Mouse (Mus musculus): Measurements from ENCODE around the gene Cyld. TPM values are rescaled to one million over a fixed set of nuclear protein-coding genes. Genes with fewer than 3 reads are reported as not detected.
A peak's percentile ranks its signal among the peaks of the same experiment; 100 is the strongest.

The Cyld gene
- polyA plus RNA-seq, 1 experiment from 2014 or later, result 18.4 TPM

- H3K9me3 ChIP-seq (replicated peaks; ENCODE audit: control insufficient read depth, low read length, poor library complexity, severe bottlenecking), result no peaks in the 10 kb centered on the region
- no peak overlapping the region for H3K4me2 ChIP-seq (ENCODE audit: low read length)
- H3K27ac ChIP-seq (ENCODE audit: low read length), result no peak overlapping the region
- H3K4me3 ChIP-seq (ENCODE audit: low read depth, low read length), result no peak overlapping the region
- peaks cover 11% of the 10 kb centered on the region for H3K4me1 ChIP-seq (ENCODE audit: control insufficient read depth, insufficient read depth, low read length)
- no peak for ATAC-seq
- H3K27me3 ChIP-seq (ENCODE audit: control insufficient read depth, insufficient read depth, low read depth, low read length), result peaks cover 2% of the 10 kb centered on the region; the same call in 1 of the 2 replicates
- H3K36me3 ChIP-seq (ENCODE audit: control insufficient read depth, insufficient read depth, low read length), result no peaks in the 10 kb centered on the region
- WGBS, result 84% methylated on average over 7 of the region's 7 CpGs
- no peak overlapping the region for H3K9ac ChIP-seq (ENCODE audit: low read depth, low read length)
Observed at GRCm38 (mm10) chr8:88694291-88694690, 2.5 kb upstream of the Cyld start.

DNA sequence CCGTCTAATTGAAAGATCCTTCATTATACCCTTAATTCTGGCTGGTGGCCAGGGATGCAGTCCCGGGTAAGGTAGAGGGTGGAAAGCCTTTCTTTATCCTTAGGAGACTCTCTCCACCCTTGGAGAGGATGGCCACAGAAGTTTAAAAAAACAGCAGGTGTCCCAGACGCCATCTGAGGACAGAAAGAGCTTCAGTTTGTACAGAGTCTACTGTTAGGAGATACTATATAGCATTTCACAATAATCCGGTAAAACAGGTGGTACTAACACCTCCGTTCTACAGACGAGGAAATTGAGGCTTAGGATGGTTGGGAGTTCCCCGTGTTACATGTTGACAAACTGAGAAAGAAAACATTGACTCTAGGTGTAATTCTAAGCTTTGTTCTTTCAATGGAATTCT, 600 bp upstream of the Cyld start:
- Histone ChIP-seq H3K9ac (ENCODE audit: low read depth, low read length) (peak overlapping the region; percentile 45; the same call in 1 of the 2 replicates), H3K27ac (ENCODE audit: low read length) (peak overlapping the region; percentile 43; the same call in 1 of the 2 replicates)

DNA sequence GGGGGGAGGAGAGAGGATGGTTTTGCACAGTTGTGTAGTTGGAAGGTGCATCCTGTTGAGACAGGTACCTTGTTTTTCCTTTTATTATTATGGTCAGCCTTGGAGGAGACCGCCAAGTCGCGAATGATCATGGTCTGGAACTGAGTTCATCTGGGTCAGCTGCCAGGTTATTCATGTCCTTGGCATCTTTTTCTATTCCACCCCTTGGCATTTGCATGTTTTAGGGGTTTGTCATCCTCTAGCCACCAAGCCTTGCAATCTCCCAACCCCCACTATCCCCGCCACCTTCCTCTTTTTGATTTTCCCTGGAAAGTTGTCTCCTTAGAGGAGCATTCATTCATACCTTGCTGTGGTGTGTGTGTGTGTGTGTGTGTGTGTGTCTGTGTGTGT, 809 bp downstream of the Cyld start:
- no peak for ATAC-seq
- Histone ChIP-seq H3K27ac (ENCODE audit: low read length) (peak overlapping the region; percentile 86), H3K9ac (ENCODE audit: low read depth, low read length) (peak overlapping the region; percentile 91), H3K4me1 (ENCODE audit: control insufficient read depth, insufficient read depth, low read length) (peaks cover 13% of the 10 kb centered on the region), H3K27me3 (ENCODE audit: control insufficient read depth, insufficient read depth, low read depth, low read length) (peaks cover 2% of the 10 kb centered on the region; the same call in 1 of the 2 replicates), H3K4me3 (ENCODE audit: low read depth, low read length) (peak overlapping the region; percentile 93), H3K36me3 (ENCODE audit: control insufficient read depth, insufficient read depth, low read length) (no peaks in the 10 kb centered on the region), H3K9me3 (replicated peaks; ENCODE audit: control insufficient read depth, low read length, poor library complexity, severe bottlenecking) (no peaks in the 10 kb centered on the region), H3K4me2 (ENCODE audit: low read length) (peak overlapping the region; percentile 80)
- WGBS, result 19% methylated on average over 4 of the region's 4 CpGs

More for the DNA sequence above, 600 bp upstream of the Cyld start:
- peaks cover 13% of the 10 kb centered on the region for H3K4me1 ChIP-seq (ENCODE audit: control insufficient read depth, insufficient read depth, low read length)
- H3K4me3 ChIP-seq (ENCODE audit: low read depth, low read length), result peak overlapping the region; percentile 93
- no peaks in the 10 kb centered on the region for H3K9me3 ChIP-seq (replicated peaks; ENCODE audit: control insufficient read depth, low read length, poor library complexity, severe bottlenecking)
- ATAC-seq, result peak; percentile 22
- 18% methylated on average over 7 of the region's 7 CpGs for WGBS
- peak overlapping the region; percentile 52 for H3K4me2 ChIP-seq (ENCODE audit: low read length)
- H3K36me3 ChIP-seq (ENCODE audit: control insufficient read depth, insufficient read depth, low read length), result no peaks in the 10 kb centered on the region
- peaks cover 2% of the 10 kb centered on the region; the same call in 1 of the 2 replicates for H3K27me3 ChIP-seq (ENCODE audit: control insufficient read depth, insufficient read depth, low read depth, low read length)

- Histone ChIP-seq H3K4me3 (ENCODE audit: low read depth, low read length) (peak overlapping the region; percentile 93), H3K9ac (ENCODE audit: low read depth, low read length) (peak overlapping the region; percentile 91), H3K4me1 (ENCODE audit: control insufficient read depth, insufficient read depth, low read length) (peaks cover 13% of the 10 kb centered on the region), H3K9me3 (replicated peaks; ENCODE audit: control insufficient read depth, low read length, poor library complexity, severe bottlenecking) (no peaks in the 10 kb centered on the region), H3K4me2 (ENCODE audit: low read length) (peak overlapping the region; percentile 80), H3K27me3 (ENCODE audit: control insufficient read depth, insufficient read depth, low read depth, low read length) (peaks cover 2% of the 10 kb centered on the region; the same call in 1 of the 2 replicates), H3K27ac (ENCODE audit: low read length) (no peak overlapping the region), H3K36me3 (ENCODE audit: control insufficient read depth, insufficient read depth, low read length) (no peaks in the 10 kb centered on the region)
- no peak for ATAC-seq
- 19% methylated on average over 2 of the region's 2 CpGs for WGBS
Observed at GRCm38 (mm10) chr8:88698048-88698447, 1.2 kb downstream of the Cyld start.

- ATAC-seq, result no peak
- Histone ChIP-seq H3K9ac (ENCODE audit: low read depth, low read length) (no peak overlapping the region), H3K9me3 (replicated peaks; ENCODE audit: control insufficient read depth, low read length, poor library complexity, severe bottlenecking) (no peaks in the 10 kb centered on the region), H3K36me3 (ENCODE audit: control insufficient read depth, insufficient read depth, low read length) (no peaks in the 10 kb centered on the region), H3K27me3 (ENCODE audit: control insufficient read depth, insufficient read depth, low read depth, low read length) (no peaks in the 10 kb centered on the region), H3K4me2 (ENCODE audit: low read length) (no peak overlapping the region), H3K4me1 (ENCODE audit: control insufficient read depth, insufficient read depth, low read length) (peaks cover 13% of the 10 kb centered on the region), H3K4me3 (ENCODE audit: low read depth, low read length) (no peak overlapping the region), H3K27ac (ENCODE audit: low read length) (no peak overlapping the region)
- 22% methylated on average over 2 of the region's 2 CpGs for WGBS
Observed at GRCm38 (mm10) chr8:88701611-88702010, 4.8 kb downstream of the Cyld start.

GRCm38 (mm10) chr8:88702816-88703215, 6.0 kb downstream of the Cyld start:
- 89% methylated on average over 3 of the region's 3 CpGs for WGBS
- H3K36me3 ChIP-seq (ENCODE audit: control insufficient read depth, insufficient read depth, low read length), result no peaks in the 10 kb centered on the region
- ATAC-seq, result no peak
- H3K9ac ChIP-seq (ENCODE audit: low read depth, low read length), result no peak overlapping the region
- H3K4me3 ChIP-seq (ENCODE audit: low read depth, low read length), result no peak overlapping the region
- H3K27me3 ChIP-seq (ENCODE audit: control insufficient read depth, insufficient read depth, low read depth, low read length), result no peaks in the 10 kb centered on the region
- no peaks in the 10 kb centered on the region for H3K9me3 ChIP-seq (replicated peaks; ENCODE audit: control insufficient read depth, low read length, poor library complexity, severe bottlenecking)
- H3K4me1 ChIP-seq (ENCODE audit: control insufficient read depth, insufficient read depth, low read length), result peaks cover 11% of the 10 kb centered on the region
- H3K4me2 ChIP-seq (ENCODE audit: low read length), result no peak overlapping the region
- H3K27ac ChIP-seq (ENCODE audit: low read length), result no peak overlapping the region

- no peaks in the 10 kb centered on the region for H3K9me3 ChIP-seq (replicated peaks; ENCODE audit: control insufficient read depth, low read length, poor library complexity, severe bottlenecking)
- no peak for ATAC-seq
- peaks cover 20% of the 10 kb centered on the region for H3K36me3 ChIP-seq (ENCODE audit: control insufficient read depth, insufficient read depth, low read length)
- H3K27ac ChIP-seq (ENCODE audit: low read length), result no peak overlapping the region
- no peak overlapping the region for H3K4me3 ChIP-seq (ENCODE audit: low read depth, low read length)
- WGBS, result 91% methylated on average over 2 of the region's 2 CpGs
- no peaks in the 10 kb centered on the region for H3K4me1 ChIP-seq (ENCODE audit: control insufficient read depth, insufficient read depth, low read length)
- H3K27me3 ChIP-seq (ENCODE audit: control insufficient read depth, insufficient read depth, low read depth, low read length), result no peaks in the 10 kb centered on the region
- H3K4me2 ChIP-seq (ENCODE audit: low read length), result no peak overlapping the region
- H3K9ac ChIP-seq (ENCODE audit: low read depth, low read length), result no peak overlapping the region
Observed at GRCm38 (mm10) chr8:88723256-88723963, 26.6 kb downstream of the Cyld start.

DNA sequence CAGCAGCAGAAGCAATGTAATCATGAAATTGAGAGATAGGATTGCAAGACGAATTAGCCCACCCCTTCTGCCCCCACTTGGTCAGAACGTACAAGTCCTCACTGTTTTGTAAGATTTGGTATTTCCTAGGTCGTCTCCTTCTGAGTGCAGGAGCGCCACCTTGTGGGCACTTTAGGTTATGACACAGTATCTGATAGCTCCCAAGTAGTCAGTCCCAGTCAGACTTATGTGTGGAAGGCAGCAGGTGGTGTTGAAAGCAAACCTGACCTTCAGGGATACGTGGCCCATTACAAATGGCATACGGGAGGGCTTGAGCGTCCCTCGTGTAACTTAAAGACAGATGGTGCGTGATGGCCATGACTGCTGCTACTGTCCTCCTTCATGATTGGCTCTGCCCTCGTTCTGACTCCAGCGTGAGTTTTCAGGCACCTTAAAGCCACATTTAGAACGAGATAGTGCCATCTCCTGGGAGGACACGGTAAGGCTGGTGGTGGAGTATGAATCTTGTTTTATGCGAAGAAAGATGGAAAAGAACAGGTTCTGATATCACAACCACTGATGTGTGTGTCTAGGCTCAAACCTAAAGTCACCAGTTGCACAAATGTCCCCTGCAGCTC, 58.5 kb downstream of the Cyld start:
- Histone ChIP-seq H3K4me2 (ENCODE audit: low read length) (peak overlapping the region; percentile 46), H3K4me3 (ENCODE audit: low read depth, low read length) (no peak overlapping the region)
- 1% methylated on average over 14 of the region's 14 CpGs for WGBS

DNA sequence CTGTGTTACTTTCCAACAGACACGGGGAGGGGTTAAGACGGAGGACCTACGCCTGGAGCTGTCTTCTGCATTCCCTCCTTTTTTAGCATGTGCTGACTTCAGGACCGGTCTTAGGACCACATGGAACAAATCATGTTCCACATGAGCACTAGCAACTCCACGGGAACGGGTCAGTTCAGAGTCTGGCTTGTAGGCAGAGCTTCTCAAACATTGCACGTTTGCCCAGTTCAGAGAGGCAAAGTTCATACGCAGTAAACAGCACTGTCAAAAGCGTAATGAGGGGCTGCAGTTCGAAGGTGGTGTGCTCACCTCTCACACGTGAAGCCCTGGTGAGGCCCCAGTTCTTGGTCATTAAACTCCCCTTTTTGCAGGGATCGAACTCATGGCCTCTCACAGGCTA, 65.2 kb downstream of the Cyld start:
- 90% methylated on average over 12 of the region's 12 CpGs for WGBS
- Histone ChIP-seq H3K4me3 (ENCODE audit: low read depth, low read length) (no peak overlapping the region), H3K9me3 (replicated peaks; ENCODE audit: control insufficient read depth, low read length, poor library complexity, severe bottlenecking) (no peaks in the 10 kb centered on the region), H3K27ac (ENCODE audit: low read length) (no peak overlapping the region), H3K27me3 (ENCODE audit: control insufficient read depth, insufficient read depth, low read depth, low read length) (no peaks in the 10 kb centered on the region), H3K9ac (ENCODE audit: low read depth, low read length) (no peak overlapping the region), H3K36me3 (ENCODE audit: control insufficient read depth, insufficient read depth, low read length) (no peaks in the 10 kb centered on the region), H3K4me1 (ENCODE audit: control insufficient read depth, insufficient read depth, low read length) (no peaks in the 10 kb centered on the region), H3K4me2 (ENCODE audit: low read length) (no peak overlapping the region)
- ATAC-seq, result no peak

More for the DNA sequence above, 58.5 kb downstream of the Cyld start:
- ATAC-seq, result peak; percentile 79
- 0 out of 2 replicates have a peak, but pooled peaks cover 4% of the 10 kb centered on the region for H3K4me1 ChIP-seq (ENCODE audit: control insufficient read depth, insufficient read depth, low read length)
- no peaks in the 10 kb centered on the region for H3K27me3 ChIP-seq (ENCODE audit: control insufficient read depth, insufficient read depth, low read depth, low read length)
- H3K9me3 ChIP-seq (replicated peaks; ENCODE audit: control insufficient read depth, low read length, poor library complexity, severe bottlenecking), result no peaks in the 10 kb centered on the region
- no peak overlapping the region for H3K27ac ChIP-seq (ENCODE audit: low read length)
- no peak overlapping the region for H3K9ac ChIP-seq (ENCODE audit: low read depth, low read length)
- H3K36me3 ChIP-seq (ENCODE audit: control insufficient read depth, insufficient read depth, low read length), result no peaks in the 10 kb centered on the region
